ENCODE assay signal across 8 mouse cellular contexts in the genomic region with DNA sequence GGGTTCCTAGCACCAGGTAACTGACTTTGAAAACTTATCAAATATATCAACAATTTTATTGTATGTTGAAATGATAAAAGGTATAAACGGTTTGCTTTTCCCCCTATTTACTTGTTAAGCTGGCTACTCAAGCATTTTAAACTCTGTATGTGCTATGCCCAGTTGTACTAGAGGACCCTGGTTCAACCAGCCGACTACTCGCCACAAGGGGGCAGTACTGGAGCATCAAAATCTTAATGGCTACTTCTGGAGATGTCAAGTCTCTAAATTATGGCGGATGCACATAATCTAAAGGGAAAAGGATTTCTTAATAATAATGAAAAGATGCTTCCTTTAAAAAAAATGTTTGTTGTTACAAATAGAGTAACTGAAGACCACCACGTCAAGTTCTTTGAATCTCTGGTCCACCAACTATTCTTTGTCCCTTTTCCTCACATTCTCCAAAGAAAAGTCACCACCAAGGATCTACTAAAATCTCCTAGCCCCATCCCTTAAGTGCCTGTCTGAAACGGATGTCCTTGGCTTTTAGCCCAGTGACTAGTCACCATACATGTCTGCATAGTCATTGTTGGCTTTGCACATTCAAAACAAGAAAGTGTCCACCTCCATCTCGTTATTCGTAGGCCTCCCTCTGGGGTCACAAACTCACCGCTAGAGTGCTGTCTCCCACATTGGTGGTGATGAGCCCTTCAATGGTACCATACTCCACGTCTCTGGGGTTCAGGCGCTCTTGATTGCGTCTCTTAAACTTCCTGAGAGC. TPM values are rescaled to one million over a fixed set of nuclear protein-coding genes. Genes with fewer than 3 reads are reported as not detected.
DNase-seq lines count a peak whose midpoint lies in the region; ATAC-seq and TF ChIP-seq lines count a peak whose summit lies in the region.

No protein-coding gene starts in this region.

- H3K9ac ChIP-seq in heart, adult 2 months (ENCODE audit: low read depth, low read length): no peak overlapping the region
- H3K9ac ChIP-seq in heart, embryonic 12.5 days: no peak overlapping the region
- H3K9ac ChIP-seq in hindbrain, postnatal 0 days (replicated peaks; ENCODE audit: low read length): no peak overlapping the region
- H3K9ac ChIP-seq in midbrain, embryonic 11.5 days (ENCODE audit: low read length): no peak overlapping the region

- no peak for TF ChIP-seq POLR2A in heart, adult 2 months (IDR thresholded peaks at IDR 0.05; ENCODE audit: insufficient read depth, low read depth, low read length)

- H3K4me1 ChIP-seq in heart, adult 2 months (ENCODE audit: control insufficient read depth, insufficient read depth, low read length): 0 out of 2 replicates have a peak, but pooled peaks cover 3% of the 10 kb centered on the region
- peaks cover 11% of the 10 kb centered on the region for H3K4me1 ChIP-seq in heart, embryonic 12.5 days (replicated peaks)
- no peaks in the 10 kb centered on the region for H3K4me1 ChIP-seq in hindbrain, postnatal 0 days (ENCODE audit: insufficient read depth, low read length)
- no peaks in the 10 kb centered on the region for H3K4me1 ChIP-seq in midbrain, embryonic 11.5 days (ENCODE audit: control insufficient read depth, insufficient read depth, low read length)

- intact Hi-C loops in heart, adult 2 months (cut with DNase I): loop anchor here (1.0 to 2.0 kb wide), 4 partner anchors 90 to 191 kb away; partner anchors contain the start of genes Acvr1 and Upp2

- no peaks in the 10 kb centered on the region for H3K79me2 ChIP-seq in heart, adult 2 months (replicated peaks; ENCODE audit: control insufficient read depth, insufficient read depth, low read length)

- H3K4me3 ChIP-seq in heart, adult 2 months: no peak overlapping the region
- no peak overlapping the region for H3K4me3 ChIP-seq in heart, embryonic 12.5 days
- no peak overlapping the region for H3K4me3 ChIP-seq in hindbrain, postnatal 0 days (ENCODE audit: low read length)
- H3K4me3 ChIP-seq in midbrain, embryonic 11.5 days (ENCODE audit: low read depth, low read length): no peak overlapping the region

- no peaks in the 10 kb centered on the region for H3K36me3 ChIP-seq in heart, adult 2 months (ENCODE audit: control insufficient read depth, insufficient read depth, low read length)
- H3K36me3 ChIP-seq in heart, embryonic 12.5 days: peaks cover 53% of the 10 kb centered on the region
- H3K36me3 ChIP-seq in hindbrain, postnatal 0 days (ENCODE audit: insufficient read depth, low read length): no peaks in the 10 kb centered on the region
- no peaks in the 10 kb centered on the region; the same call in 1 of the 2 replicates for H3K36me3 ChIP-seq in midbrain, embryonic 11.5 days (ENCODE audit: control insufficient read depth, insufficient read depth, low read length)

- no peak overlapping the region for H3K4me2 ChIP-seq in heart, embryonic 12.5 days
- H3K4me2 ChIP-seq in hindbrain, postnatal 0 days (ENCODE audit: low read depth, low read length): no peak overlapping the region
- H3K4me2 ChIP-seq in midbrain, embryonic 11.5 days: no peak overlapping the region

- no peaks in the 10 kb centered on the region for H3K27me3 ChIP-seq in heart, adult 2 months (ENCODE audit: control insufficient read depth, insufficient read depth, low read length)
- no peaks in the 10 kb centered on the region for H3K27me3 ChIP-seq in heart, embryonic 12.5 days (replicated peaks)
- H3K27me3 ChIP-seq in hindbrain, postnatal 0 days (ENCODE audit: insufficient read depth, low read length): no peaks in the 10 kb centered on the region
- no peaks in the 10 kb centered on the region for H3K27me3 ChIP-seq in midbrain, embryonic 11.5 days (ENCODE audit: control insufficient read depth, insufficient read depth, low read length)

- TF ChIP-seq CTCF in heart, adult 2 months (IDR thresholded peaks at IDR 0.05): peak; percentile 90
- TF ChIP-seq CTCF in hindbrain, postnatal 0 days (IDR thresholded peaks at IDR 0.05; ENCODE audit: low read depth): peak; percentile 80

- peak; percentile 78 to 85 for DNase-seq in heart, adult 2 months
- peak; percentile 82 for DNase-seq in cerebellum, adult 9-11 months
- DNase-seq in frontal cortex, postnatal 14 days (ENCODE audit: low spot score in 2 of 2): peak; percentile 66 to 83
- peak; percentile 91 for DNase-seq in hindbrain, postnatal 0 days (ENCODE audit: low spot score)
- DNase-seq in left cerebral cortex, adult 11 months (ENCODE audit: low spot score): peak; percentile 77
- peak; percentile 96 for DNase-seq in midbrain, embryonic 11.5 days (ENCODE audit: low spot score, missing footprints)
- DNase-seq in spleen, postnatal 36 days (ENCODE audit: low spot score in 2 of 2): peak; percentile 10 to 31

- 40% methylated on average over 12 of the region's 12 CpGs for WGBS in heart, adult 2 months
- 55% methylated on average over 12 of the region's 12 CpGs for WGBS in heart, embryonic 12.5 days
- WGBS in hindbrain, postnatal 0 days: 65% methylated on average over 12 of the region's 12 CpGs
- 68% methylated on average over 12 of the region's 12 CpGs for WGBS in midbrain, embryonic 11.5 days

- no peaks in the 10 kb centered on the region for H3K9me3 ChIP-seq in heart, embryonic 12.5 days (replicated peaks)
- H3K9me3 ChIP-seq in hindbrain, postnatal 0 days (ENCODE audit: low read length): no peaks in the 10 kb centered on the region
- no peaks in the 10 kb centered on the region for H3K9me3 ChIP-seq in midbrain, embryonic 11.5 days (ENCODE audit: control insufficient read depth, low read length)

- no peak overlapping the region for H3K27ac ChIP-seq in heart, adult 2 months
- H3K27ac ChIP-seq in heart, embryonic 12.5 days (ENCODE audit: poor library complexity, severe bottlenecking): no peak overlapping the region
- H3K27ac ChIP-seq in hindbrain, postnatal 0 days: no peak overlapping the region
- H3K27ac ChIP-seq in midbrain, embryonic 11.5 days (ENCODE audit: low read depth, low read length): no peak overlapping the region

- no peak for ATAC-seq in heart, embryonic 12.5 days (ENCODE audit: insufficient number of reproducible peaks, low FRiP score)
- peak; percentile 75 for ATAC-seq in hindbrain, postnatal 0 days
- 0 out of 2 replicates have a peak, but pooled peaks have one; percentile 59 for ATAC-seq in midbrain, embryonic 11.5 days (ENCODE audit: low FRiP score)

- TF ChIP-seq EP300 in heart, adult 2 months (IDR thresholded peaks at IDR 0.05; ENCODE audit: insufficient read depth, low read depth, low read length): 0 out of 2 replicates have a peak, but pooled peaks have one; percentile 64

RNA-seq across cellular contexts. Expression of gene Gm17409, which starts 7.2 kb away (rescaled TPM):
- not detected for total RNA-seq in heart, adult 2 months (2021)
- polyA plus RNA-seq in heart, adult 2 months (2012; rRNA removed): not detected in 2 replicates
- not detected in 2 replicates for polyA plus RNA-seq in heart, embryonic 12.5 days (2016; fragmentation: Nextera tagmentation; extraction: Ambion mirVana)
- not detected in 2 replicates for total RNA-seq in hindbrain, postnatal 0 days (2014; rRNA removed)
- polyA plus RNA-seq in hindbrain, postnatal 0 days (2015; fragmentation: Nextera tagmentation; extraction: Ambion mirVana): not detected in 2 replicates
- not detected in 2 replicates for polyA plus RNA-seq in midbrain, embryonic 11.5 days (2014; fragmentation: Nextera tagmentation; extraction: Ambion mirVana)

Comparison
In these comparisons a context has a peak if more than half of its experiments do, and no peak if none do; other contexts are left out.
1. DNase-seq: peak in every context shown above with its lines; median percentile 96 in midbrain, embryonic 11.5 days; 91 in hindbrain, postnatal 0 days; 82 in cerebellum, adult 9-11 months; 82 in heart, adult 2 months; 77 in left cerebral cortex, adult 11 months; 74 in frontal cortex, postnatal 14 days; 20 in spleen, postnatal 36 days.